Mouse (Mus musculus) liver, embryonic 16.5 days (tissue): ENCODE data around the gene Aadacl2. TPM values are rescaled to one million over a fixed set of nuclear protein-coding genes. Genes with fewer than 3 reads are reported as not detected.

Source experiments
- ATAC-seq: fragments of 200-750 bp; cut with Nextera tagmentation; 2 replicates; pipeline ENCODE4 v1.8.0; 2017; ENCODE audit warnings: low read depth, mild to moderate bottlenecking, moderate number of reproducible peaks, moderate library complexity
- H3K27ac ChIP-seq: fragments of 300-500 bp; sonication (generic); 2 replicates; pipeline ENCODE4 v1.5.1; 2014; ENCODE audit warnings: mild to moderate bottlenecking, low read length
- H3K27me3 ChIP-seq: fragments of 300-500 bp; sonication (generic); 2 replicates; pipeline ENCODE4 v1.6.1; 2014; ENCODE audit warnings: low read depth, low read length, mixed read lengths; ENCODE audit not compliant: control insufficient read depth, insufficient read depth
- H3K36me3 ChIP-seq: fragments of 300-500 bp; sonication (generic); 2 replicates; pipeline ENCODE4 v1.6.1; 2014; ENCODE audit warnings: mild to moderate bottlenecking; ENCODE audit not compliant: control insufficient read depth, insufficient read depth
- H3K4me1 ChIP-seq: fragments of 300-500 bp; sonication (generic); 2 replicates; pipeline ENCODE4 v1.6.1; 2014; ENCODE audit warnings: low read depth, low read length, mixed read lengths; ENCODE audit not compliant: control insufficient read depth
- H3K4me2 ChIP-seq: fragments of 300-500 bp; sonication (generic); 2 replicates; pipeline ENCODE4 v1.6.1; 2014; ENCODE audit warnings: low read depth, low read length, mixed read lengths
- H3K4me3 ChIP-seq: fragments of 300-500 bp; sonication (generic); 2 replicates; pipeline ENCODE4 v1.5.1; 2014; ENCODE audit warnings: low read depth, mild to moderate bottlenecking, low read length
- H3K9ac ChIP-seq: fragments of 300-500 bp; sonication (generic); 2 replicates; pipeline ENCODE4 v1.6.1; 2014; ENCODE audit warnings: low read depth, low read length
- H3K9me3 ChIP-seq: fragments of 300-500 bp; sonication (generic); replicated peaks from 2 replicates; pipeline ENCODE4 v1.6.1; 2016; ENCODE audit warnings: low read length; ENCODE audit not compliant: control insufficient read depth
- WGBS: fragments of 180-500 bp; shearing (Covaris S2); extraction: QIAGEN DNeasy Blood & Tissue Kit; methylation state at CpG from one replicate; pipeline ENCODE4 v1.1.7; 2014; ENCODE audit not compliant: insufficient replicate concordance; 5-methylcytosine and 5-hydroxymethylcytosine counted together
- polyA plus RNA-seq: library from polyadenylated mRNA; unstranded; fragments of >200 nt; fragmentation: Nextera tagmentation; extraction: Ambion mirVana; gene quantifications from 2 replicates; pipeline ENCODE4 v1.2.1, GENCODE M21; 2015

Gene Aadacl2
- not detected in 2 replicates for polyA plus RNA-seq

- Histone ChIP-seq H3K27ac (no peak within 1 kb of the TSS), H3K4me2 (no peak within 1 kb of the TSS), H3K9ac (no peak within 1 kb of the TSS), H3K4me1 (no peaks in the 10 kb centered on the region), H3K4me3 (no peak within 1 kb of the TSS), H3K27me3 (no peaks in the 10 kb centered on the region), H3K9me3 (no peaks in the 10 kb centered on the region), H3K36me3 (no peaks in the 10 kb centered on the region)
- no peak for ATAC-seq
- 63% methylated on average over 1 of the region's 1 CpGs for WGBS
These were observed at the start of gene Aadacl2 for GRCm38 (mm10) chr3:60006443-60006842. TSS of gene Aadacl2 (plus strand) at chr3:60006743.

- Histone ChIP-seq H3K4me1 (no peaks in the 10 kb centered on the region), H3K9ac (no peak overlapping the region), H3K36me3 (no peaks in the 10 kb centered on the region), H3K27ac (no peak overlapping the region), H3K9me3 (no peaks in the 10 kb centered on the region), H3K4me3 (no peak overlapping the region), H3K27me3 (no peaks in the 10 kb centered on the region), H3K4me2 (no peak overlapping the region)
- no peak for ATAC-seq
- WGBS = 68% methylated on average over 5 of the region's 5 CpGs
These were observed 35.7 kb upstream of the Aadacl2 start for GRCm38 (mm10) chr3:59970891-59971290.

GRCm38 (mm10) chr3:59974591-59974990 is 32.0 kb upstream of the Aadacl2 start:
- no peak overlapping the region for H3K9ac ChIP-seq
- H3K4me3 ChIP-seq = no peak overlapping the region
- H3K9me3 ChIP-seq = no peaks in the 10 kb centered on the region
- H3K4me2 ChIP-seq = no peak overlapping the region
- H3K27me3 ChIP-seq = no peaks in the 10 kb centered on the region
- H3K4me1 ChIP-seq = no peaks in the 10 kb centered on the region
- no peaks in the 10 kb centered on the region for H3K36me3 ChIP-seq
- no peak for ATAC-seq
- no peak overlapping the region for H3K27ac ChIP-seq

DNA sequence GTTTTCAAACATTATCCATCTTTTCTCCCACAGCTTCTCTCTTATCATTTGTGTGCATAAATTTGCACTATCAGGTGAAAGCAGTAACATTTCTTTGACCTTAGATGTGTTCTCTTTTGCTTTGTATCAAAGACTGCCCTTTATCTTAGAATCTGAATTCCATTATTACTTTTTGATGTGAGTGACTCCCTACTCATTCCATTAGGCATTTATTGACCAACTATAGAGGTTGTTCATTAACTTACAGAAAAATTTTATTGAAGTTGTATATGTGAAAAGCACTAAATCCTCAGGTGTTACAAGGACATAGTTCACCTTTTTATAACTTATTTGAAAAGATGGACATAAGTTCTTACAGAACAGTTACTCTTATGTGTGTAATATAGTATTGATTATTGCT is 2.9 kb upstream of the Aadacl2 start:
- no peak for ATAC-seq
- H3K4me2 ChIP-seq = no peak overlapping the region
- H3K27me3 ChIP-seq = no peaks in the 10 kb centered on the region
- H3K4me1 ChIP-seq = no peaks in the 10 kb centered on the region
- H3K36me3 ChIP-seq = no peaks in the 10 kb centered on the region
- H3K9me3 ChIP-seq = no peaks in the 10 kb centered on the region
- H3K27ac ChIP-seq = no peak overlapping the region
- no peak overlapping the region for H3K9ac ChIP-seq
- H3K4me3 ChIP-seq = no peak overlapping the region

DNA sequence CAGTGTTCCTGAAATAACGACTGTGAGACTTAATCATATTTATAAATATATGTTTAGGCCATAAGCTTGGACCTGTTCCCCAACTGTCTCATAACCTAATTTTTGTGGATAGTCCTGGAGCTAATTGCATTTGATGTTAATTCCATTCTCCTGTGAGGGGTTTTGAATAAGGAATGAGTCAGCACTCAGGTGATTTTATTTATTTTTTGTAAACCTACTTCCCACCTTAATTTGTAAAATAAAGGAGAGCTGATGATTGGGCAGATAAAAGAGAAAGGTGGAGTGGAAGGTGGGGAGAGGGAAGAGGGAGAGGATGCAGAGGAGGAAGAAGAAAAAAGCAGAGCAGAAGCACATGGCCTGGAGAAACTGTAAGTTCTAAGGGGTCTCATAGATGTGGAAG is 18.9 kb downstream of the Aadacl2 start, which contains the start of gene Aadac:
Gene Aadac (plus strand): TSS at position 301 of the 400 bp plus-strand sequence.
- no peaks in the 10 kb centered on the region for H3K9me3 ChIP-seq
- no peak for ATAC-seq
- H3K27me3 ChIP-seq = no peaks in the 10 kb centered on the region
- H3K4me2 ChIP-seq = no peak within 1 kb of the TSS
- H3K4me1 ChIP-seq = no peaks in the 10 kb centered on the region
- WGBS = 45% methylated on average over 1 of the region's 1 CpGs
- no peak within 1 kb of the TSS for H3K4me3 ChIP-seq
- H3K36me3 ChIP-seq = no peaks in the 10 kb centered on the region
- H3K27ac ChIP-seq = no peak within 1 kb of the TSS
- no peak within 1 kb of the TSS for H3K9ac ChIP-seq

GRCm38 (mm10) chr3:60031511-60031910 is 25.0 kb downstream of the Aadacl2 start:
- H3K4me2 ChIP-seq = no peak overlapping the region
- no peaks in the 10 kb centered on the region for H3K36me3 ChIP-seq
- ATAC-seq = peak; percentile 61; the same call in 1 of the 2 replicates
- no peak overlapping the region for H3K9ac ChIP-seq
- H3K27me3 ChIP-seq = no peaks in the 10 kb centered on the region
- H3K4me3 ChIP-seq = no peak overlapping the region
- H3K27ac ChIP-seq = no peak overlapping the region
- H3K4me1 ChIP-seq = no peaks in the 10 kb centered on the region
- 59% methylated on average over 4 of the region's 4 CpGs for WGBS
- no peaks in the 10 kb centered on the region for H3K9me3 ChIP-seq

- WGBS = 53% methylated on average over 3 of the region's 3 CpGs
- Histone ChIP-seq H3K27me3 (no peaks in the 10 kb centered on the region), H3K4me3 (no peak overlapping the region; the same call in 1 of the 2 replicates), H3K36me3 (no peaks in the 10 kb centered on the region), H3K4me1 (no peaks in the 10 kb centered on the region), H3K4me2 (peak overlapping the region; percentile 3; the same call in 1 of the 2 replicates), H3K27ac (no peak overlapping the region), H3K9me3 (no peaks in the 10 kb centered on the region), H3K9ac (no peak overlapping the region)
- no peak; the same call in 1 of the 2 replicates for ATAC-seq
These were observed 39.8 kb downstream of the Aadacl2 start for GRCm38 (mm10) chr3:60046221-60046913.

GRCm38 (mm10) chr3:60053231-60053927 is 46.8 kb downstream of the Aadacl2 start:
- H3K4me1 ChIP-seq = no peaks in the 10 kb centered on the region
- WGBS = 43% methylated on average over 3 of the region's 3 CpGs
- H3K4me3 ChIP-seq = no peak overlapping the region
- H3K36me3 ChIP-seq = no peaks in the 10 kb centered on the region
- H3K27ac ChIP-seq = no peak overlapping the region
- no peaks in the 10 kb centered on the region for H3K9me3 ChIP-seq
- H3K4me2 ChIP-seq = no peak overlapping the region
- H3K9ac ChIP-seq = no peak overlapping the region
- H3K27me3 ChIP-seq = no peaks in the 10 kb centered on the region
- ATAC-seq = 0 out of 2 replicates have a peak, but pooled peaks have one; percentile 16

DNA sequence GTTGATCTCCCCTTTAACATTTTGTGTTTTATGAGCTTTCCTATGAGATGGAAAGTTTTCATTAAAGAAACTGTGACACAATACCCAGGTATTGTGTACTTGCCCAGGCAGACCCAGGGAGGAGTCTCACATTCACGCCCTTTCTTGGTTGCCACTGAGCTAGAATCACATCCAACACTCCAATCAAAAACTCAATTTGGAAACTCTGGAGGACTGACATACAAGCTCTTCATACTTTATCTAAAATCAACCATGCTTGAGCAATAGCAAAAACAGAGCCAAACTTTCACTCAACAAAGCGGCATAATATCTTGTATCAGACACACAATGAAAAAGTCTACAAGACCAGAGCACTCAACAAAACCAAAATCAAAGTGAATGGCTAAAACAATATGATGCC is 47.4 kb downstream of the Aadacl2 start:
- no peaks in the 10 kb centered on the region for H3K4me1 ChIP-seq
- no peak for ATAC-seq
- 65% methylated on average over 2 of the region's 2 CpGs for WGBS
- H3K9me3 ChIP-seq = no peaks in the 10 kb centered on the region
- H3K27ac ChIP-seq = no peak overlapping the region
- H3K27me3 ChIP-seq = no peaks in the 10 kb centered on the region
- no peaks in the 10 kb centered on the region for H3K36me3 ChIP-seq
- H3K4me2 ChIP-seq = no peak overlapping the region
- H3K4me3 ChIP-seq = no peak overlapping the region
- no peak overlapping the region for H3K9ac ChIP-seq
